Mouse (Mus musculus): ENCODE results near the gene Smco3. TPM values are rescaled to one million over a fixed set of nuclear protein-coding genes. Genes with fewer than 3 reads are reported as not detected.

The Smco3 gene
- total RNA-seq, 4 experiments from 2014 or later, result 7.3 to 13.2 (median 10.2) TPM

DNA sequence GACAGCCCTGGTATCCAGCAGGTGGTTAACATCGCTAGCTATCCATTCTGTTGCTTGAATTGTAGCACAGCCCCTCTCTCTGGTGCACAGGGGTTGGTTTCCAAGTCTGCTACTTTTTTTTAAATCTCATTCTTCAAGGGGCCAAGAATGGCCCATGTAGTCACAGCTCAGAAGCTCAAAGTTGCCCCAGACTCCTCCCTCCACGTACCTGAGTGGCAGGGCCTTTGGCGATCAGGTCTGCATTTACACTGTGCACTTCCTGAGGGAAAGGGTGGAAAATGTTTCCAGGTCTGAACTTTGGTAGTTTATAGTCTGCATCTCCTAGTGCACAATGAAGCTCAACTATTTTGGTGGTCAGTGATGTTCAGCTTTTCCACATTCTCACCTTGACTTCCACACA lies 12.0 kb upstream of the Smco3 start:
- no peak for DNase-seq (ENCODE audit: low spot score in 2 of 2)

DNA sequence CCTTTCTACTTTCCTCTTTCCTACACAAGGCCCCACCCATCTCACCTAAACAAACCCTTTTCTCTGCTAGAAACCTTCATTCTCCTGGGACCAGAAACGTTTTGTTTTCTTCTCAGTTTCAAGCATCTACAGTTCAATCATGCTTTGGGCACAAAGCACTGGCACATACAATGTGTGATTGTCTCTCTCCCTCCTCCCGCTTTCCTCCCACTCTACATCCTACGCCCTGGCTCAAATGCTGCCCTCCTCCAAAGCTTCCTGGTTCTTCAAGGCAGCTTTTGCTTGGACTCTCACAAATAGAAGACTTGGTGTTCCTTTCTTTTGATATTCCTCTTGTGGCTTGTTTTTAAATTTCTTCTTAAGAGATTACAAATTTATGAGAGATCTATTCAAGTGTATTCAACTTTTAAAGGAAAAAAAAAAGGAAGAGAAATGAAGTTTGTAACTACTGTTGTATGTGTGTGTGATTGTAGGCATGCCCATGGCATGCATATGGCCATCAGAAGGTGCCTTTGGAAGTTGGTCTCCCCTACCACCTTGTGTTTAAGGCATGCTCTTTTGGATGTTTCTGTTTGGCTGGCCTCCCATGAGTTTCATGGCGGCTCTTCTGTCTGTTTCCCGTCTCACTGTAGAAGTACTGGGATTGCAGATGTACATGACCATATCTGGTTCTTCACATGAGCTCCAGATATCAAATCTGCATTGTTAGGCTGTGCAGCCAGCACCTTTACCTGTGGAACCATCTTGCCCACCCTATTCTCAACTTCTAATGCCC lies 10.6 kb upstream of the Smco3 start:
- no peak for DNase-seq (ENCODE audit: low spot score in 2 of 2)

DNA sequence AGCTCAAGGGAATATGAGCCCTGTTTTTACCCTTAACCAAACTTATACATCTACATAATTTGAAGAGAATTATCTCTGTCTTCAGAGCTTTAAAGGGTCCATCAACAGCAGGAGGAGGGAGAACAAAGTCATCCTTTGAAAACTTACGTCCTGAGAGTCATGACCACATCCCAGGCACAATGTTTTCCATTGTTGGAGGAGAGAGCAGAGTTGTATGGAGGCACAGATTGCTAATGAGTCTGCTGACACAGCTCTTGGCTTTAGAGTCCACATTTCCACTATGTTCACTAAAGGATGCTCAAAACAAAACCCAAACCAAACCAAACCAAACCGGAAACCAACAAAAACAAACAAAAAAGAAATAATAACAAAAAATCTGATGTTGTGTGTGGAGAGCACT lies 9.7 kb upstream of the Smco3 start:
- DNase-seq (ENCODE audit: low spot score in 2 of 2), result no peak

DNA sequence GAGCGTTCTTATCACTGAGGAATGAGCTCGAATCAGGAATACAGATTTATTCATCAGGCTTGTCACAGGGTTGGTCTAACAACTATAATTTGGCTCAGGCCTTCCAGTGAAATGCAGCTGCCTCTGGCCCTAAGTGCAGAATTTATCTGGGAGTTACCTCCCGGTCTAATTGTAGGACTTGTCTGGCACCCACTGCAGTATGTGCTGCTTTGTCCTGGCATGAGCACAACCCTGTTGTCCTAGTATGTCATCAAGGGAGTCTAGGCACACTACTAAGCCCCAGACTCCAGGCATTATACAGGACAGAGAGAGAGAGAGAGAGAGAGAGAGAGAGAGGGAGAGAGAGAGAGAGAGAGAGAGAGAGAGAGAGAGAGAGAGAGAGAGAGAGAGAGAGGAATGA lies 2.1 kb upstream of the Smco3 start:
- DNase-seq (ENCODE audit: low spot score in 2 of 2), result no peak

DNA sequence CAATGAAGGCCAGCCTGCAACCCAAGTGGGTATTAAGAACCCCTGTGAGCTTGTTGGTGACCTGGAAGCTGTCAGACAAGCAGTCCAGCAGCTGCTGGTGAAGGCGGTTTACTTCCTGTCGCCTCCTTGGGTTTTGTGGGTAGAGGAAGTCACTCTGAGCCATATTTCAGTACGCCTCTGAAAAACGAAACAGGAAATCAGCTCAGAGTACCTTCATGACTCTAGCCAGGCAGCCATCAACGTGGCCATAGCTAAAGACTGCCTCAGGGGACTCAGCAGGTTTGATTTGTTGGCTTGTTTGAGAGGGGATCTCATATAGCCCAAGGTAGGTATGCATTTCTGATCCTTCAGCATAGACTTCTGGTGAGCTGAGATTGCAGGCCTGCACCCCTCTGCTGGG lies 3.5 kb downstream of the Smco3 start:
- DNase-seq (ENCODE audit: low spot score in 2 of 2), result no peak

DNA sequence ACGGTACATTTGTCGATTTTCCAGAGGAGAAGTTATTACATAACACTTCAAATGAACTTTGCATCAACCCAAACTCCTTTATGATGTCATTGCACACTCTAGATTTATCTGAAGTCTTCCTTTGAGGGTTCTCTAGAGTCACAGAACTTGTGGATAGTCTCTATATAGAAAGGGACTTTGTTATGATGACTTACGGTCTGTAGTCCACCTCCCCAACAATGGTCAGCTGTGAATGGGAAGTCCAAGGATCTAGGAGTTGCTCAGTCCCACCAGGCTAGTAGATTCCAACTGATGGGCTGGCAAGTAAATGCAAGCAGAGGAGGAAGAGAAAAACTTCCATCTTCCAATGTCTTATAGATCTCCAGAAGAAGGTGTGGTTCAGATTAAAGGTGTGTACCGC lies 6.6 kb downstream of the Smco3 start:
- DNase-seq (ENCODE audit: low spot score in 2 of 2), result no peak

DNA sequence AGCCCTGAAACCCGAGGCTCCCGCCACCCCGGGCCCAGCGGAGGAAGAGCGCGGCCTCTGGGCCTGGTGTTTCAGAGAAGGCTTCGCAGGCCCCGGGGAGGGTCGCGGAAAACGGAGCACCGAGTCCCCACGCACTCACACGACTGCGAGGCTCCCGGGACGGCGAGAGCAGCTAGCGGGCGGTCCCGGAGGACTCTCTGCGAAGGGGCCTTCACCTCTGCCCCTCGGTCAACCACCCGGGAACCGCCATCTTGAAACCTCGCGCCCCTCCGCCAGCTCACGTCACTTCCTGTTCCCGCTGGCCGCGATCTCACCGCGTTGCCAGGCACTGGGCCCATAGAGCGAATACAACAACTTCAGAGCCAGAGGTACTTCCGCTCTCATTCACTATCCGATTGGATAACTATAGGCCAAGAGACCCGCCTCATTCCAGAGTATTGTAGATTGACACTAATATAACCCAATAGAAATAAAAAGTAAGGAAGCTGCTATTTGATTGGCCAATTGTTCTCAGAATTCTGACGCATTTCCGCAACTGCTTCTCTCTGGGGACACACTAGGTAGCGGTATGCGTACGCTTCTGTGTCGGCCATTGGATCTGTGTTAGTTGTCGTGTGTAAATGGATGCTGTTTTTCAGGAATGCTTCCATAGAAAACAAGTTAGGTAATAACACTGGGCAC lies 7.2 kb downstream of the Smco3 start, which contains the start of gene Wbp11:
Gene Wbp11, minus strand, starts transcription at position 353 of the 681 bp plus-strand sequence.
- peak; percentile 97 for DNase-seq (ENCODE audit: low spot score in 2 of 2)

DNA sequence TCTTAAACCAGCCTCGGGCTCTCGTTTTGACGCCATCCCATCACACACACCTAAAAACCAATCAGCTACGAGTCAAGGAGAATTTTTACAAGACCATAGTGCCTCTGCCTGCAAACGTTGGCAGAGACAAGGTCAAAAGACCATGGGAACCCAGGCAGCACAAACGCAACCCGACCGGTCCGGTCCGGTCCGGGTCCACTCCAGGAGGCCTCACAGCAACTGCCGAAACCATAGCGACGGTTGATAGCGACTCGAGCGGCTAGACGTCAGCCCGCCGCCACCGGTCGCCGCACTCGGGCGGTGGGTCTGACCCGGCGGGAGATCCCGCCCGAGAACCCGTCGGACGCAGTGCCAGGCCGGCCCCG lies 7.8 kb downstream of the Smco3 start, which contains the start of gene BC049715:
Gene BC049715, plus strand, starts transcription at position 111 of the 365 bp plus-strand sequence.
- no peak for DNase-seq (ENCODE audit: low spot score in 2 of 2)

DNA sequence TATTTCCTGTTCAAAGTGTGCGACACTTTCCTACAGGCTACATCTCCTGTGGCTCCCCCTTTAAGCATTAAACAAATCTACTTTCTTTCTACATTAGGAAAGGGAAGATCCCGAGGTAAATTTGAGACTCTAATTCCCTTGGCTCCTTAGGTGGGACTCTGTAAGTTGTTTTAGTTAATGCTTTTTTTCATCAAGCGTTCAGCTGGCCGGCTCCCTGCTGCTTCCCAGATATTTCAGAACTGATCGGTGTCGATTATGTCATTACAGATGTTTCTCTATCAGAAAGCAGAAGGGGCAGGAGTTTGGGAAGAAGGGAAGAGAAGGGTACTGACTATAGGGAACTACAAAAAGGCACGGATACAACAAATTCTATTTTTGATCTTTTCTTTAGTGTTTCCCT lies 8.1 kb downstream of the Smco3 start:
- DNase-seq (ENCODE audit: low spot score in 2 of 2), result no peak

DNA sequence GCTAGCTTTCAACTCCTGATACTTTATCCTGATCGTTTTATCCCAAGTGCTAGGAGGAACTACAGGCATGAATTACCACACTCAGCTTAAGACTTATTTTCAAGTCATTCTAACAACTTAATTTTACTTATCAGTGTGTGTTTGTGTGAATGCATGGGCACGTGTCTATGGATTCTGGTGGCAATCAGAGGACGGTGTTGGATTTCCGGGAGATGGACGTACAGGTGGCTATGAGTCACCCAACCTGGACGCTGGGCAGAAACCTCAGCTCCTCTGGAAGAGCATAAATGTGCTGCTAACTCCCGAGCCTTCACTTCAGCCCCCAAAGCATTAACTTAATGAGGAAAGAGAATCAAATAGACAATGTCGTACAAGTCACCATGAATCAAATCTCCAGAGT lies 10.3 kb downstream of the Smco3 start:
- no peak for DNase-seq (ENCODE audit: low spot score in 2 of 2)

DNA sequence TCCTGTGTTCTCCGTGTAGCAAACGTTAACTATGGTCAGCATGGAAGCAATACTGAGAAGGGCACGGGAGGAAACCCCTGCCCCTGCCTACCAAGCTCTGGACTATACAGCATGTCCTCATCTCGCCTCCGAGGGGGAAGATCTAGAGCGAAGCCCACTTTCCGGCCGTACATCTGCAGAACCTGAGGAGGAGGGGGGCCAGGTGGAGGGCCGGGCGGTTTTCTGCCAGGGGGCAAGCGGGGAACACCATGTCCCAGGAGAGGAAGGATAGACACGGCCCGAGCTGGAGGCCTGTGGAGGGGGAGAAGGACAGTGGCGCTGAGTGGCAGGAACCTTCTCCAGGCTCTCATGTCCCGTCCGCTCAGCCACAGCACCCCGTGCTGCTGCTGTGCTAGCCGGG lies 14.2 kb downstream of the Smco3 start:
- no peak for DNase-seq (ENCODE audit: low spot score in 2 of 2)

DNA sequence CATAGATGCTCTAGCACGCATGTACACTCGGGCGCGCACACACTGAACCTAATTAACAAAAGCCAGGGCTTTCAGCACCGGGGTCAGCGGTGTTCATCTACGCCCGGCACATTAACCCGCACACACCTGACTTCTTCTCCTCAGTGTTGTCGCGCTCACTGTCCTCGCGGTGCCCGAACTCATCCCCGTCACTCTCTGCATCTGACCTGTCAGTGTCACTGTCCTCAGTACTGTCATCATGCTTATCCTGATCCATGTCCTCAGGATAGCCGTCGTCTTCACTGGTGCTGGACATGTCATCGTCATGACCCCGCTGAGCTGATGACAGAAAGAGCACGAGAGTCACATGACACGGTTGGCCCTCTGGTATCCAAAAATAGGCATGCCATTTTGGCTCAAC lies 14.9 kb downstream of the Smco3 start:
- DNase-seq (ENCODE audit: low spot score in 2 of 2), result no peak

DNA sequence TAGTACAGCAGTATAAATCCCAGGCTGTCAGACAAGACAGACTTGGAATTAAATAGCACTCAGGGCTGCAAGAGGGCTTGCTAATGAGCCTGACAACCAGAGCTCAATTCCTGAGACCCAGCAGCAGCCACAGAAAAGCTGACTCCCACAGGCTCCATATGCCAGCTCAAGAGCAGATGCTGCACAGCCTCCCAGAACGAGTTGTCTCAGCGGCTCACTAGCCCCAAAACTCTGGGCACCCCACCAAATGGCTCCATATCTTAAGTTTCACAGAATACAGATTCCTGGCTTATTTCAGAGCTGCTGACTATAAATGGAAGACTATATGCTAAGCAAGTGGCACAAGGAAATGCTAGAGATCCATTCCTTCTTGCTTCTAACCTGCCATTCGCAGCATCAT lies 17.7 kb downstream of the Smco3 start:
- peak; percentile 90 to 92 for DNase-seq (ENCODE audit: low spot score in 2 of 2)

DNA sequence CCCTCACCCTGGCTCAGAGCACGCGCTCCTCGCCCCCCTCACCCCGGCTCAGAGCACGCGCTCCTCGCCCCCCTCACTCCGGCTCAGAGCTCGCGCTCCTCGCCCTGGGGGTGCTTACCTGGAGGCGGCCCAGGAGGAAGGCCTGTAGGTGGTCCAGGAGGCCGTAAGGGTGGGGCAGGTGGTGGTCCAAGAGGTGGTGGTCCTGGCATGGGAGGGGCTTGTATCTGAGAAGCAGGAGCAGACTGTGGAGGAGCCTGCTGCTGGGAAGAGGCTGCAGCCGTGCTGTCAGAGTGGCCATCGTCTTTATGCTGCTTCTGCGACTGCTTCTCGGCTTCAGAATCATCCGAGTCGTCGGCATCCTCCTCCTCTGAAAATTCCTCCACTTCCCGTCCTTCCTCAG lies 18.4 kb downstream of the Smco3 start:
- DNase-seq (ENCODE audit: low spot score in 2 of 2), result no peak

DNA sequence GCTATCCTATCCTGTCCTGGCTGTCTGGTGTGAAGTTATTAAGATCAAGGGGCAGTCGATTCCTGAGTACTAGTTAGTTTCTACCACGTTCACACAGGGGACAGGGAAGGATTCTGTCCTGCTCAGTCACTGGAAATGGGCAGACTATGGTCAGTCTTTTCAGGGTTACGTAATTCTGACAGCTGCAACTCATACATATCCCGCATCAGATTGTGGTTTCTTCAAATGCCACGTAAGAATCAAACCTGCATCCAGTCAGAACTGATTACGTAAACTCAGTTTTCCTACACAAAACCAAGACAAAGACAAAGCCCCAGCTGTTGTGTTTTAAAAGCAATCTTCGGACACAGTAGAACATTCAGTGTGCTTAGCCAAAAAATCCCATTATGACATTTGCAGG lies 19.9 kb downstream of the Smco3 start:
- no peak for DNase-seq (ENCODE audit: low spot score in 2 of 2)

DNA sequence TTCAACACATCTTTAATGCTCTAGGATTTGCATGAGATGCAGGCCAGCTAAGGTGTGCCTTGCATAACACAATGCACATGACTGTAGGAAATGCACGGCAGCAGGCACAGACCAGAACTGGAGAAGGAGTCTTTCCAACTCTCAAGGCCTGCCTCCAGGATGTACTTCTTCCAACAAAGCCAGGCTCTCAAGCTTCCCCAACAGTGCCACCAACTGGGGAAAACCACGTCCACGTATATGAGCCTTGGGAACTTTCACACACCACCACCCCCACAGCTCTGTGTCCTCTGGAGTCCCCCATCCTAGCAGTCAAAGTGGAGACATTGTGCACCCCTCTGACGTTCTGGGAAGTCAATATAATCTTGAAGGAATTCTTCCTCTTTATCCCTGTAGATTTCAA lies 22.1 kb downstream of the Smco3 start:
- no peak for DNase-seq (ENCODE audit: low spot score in 2 of 2)

DNA sequence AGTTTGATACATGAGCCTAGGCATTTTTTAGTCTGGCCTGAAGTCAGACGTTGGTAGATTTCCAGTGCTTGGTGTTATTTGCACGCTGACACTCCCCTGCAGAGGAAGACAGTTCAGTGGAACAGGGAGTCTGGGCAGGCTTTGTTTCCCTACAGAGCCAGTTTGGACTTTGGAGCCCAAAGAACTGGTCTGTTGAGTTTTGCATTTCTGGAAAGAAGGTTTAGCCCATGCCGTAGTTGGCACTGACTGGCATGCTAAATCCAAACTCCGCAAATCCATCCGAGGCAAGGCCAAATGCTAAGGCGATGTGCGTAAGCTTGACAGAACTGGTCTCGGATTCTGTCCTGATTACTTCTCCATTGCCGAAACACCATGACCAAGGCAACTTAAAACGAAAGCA lies 24.1 kb downstream of the Smco3 start:
- DNase-seq (ENCODE audit: low spot score in 2 of 2), result no peak

DNA sequence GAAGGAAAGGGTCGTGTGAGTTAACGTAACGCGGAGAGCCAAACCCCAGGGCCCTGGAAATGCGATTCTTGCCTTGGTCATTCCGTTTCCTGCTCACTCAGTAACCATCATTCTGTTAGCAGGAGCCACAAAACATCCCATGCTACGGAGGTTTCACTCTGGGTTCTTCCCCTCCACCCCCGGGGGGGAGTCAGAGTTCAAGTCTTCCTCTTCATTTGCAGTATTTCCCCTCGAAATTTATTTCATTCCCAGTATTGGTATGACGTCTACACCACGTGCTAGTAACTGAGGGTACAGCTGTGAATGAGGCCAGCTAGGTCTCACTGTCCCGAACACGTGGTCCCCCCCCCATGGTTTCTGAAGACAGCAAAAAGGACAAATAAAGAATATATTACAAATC lies 25.6 kb downstream of the Smco3 start:
- no peak for DNase-seq (ENCODE audit: low spot score in 2 of 2)

DNA sequence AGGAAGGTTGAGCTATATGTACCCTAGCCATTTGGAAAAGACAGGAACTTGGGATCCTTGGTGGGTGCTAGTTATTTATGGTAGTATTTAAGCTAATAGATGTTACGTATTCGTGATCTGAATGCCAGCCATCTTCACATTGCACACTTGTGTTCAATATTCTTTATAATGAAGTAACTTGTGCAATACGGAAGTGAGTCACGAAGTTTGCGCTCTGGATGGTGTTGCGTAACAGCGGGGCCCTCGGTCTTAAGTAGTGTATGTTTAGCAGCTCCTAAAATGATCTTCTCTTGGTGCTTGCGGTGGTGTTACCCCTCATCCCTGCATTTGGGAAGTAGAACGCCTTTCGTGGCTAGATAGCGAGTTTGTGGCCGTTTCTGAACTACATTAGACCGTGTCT lies 26.2 kb downstream of the Smco3 start:
- DNase-seq (ENCODE audit: low spot score in 2 of 2), result no peak

DNA sequence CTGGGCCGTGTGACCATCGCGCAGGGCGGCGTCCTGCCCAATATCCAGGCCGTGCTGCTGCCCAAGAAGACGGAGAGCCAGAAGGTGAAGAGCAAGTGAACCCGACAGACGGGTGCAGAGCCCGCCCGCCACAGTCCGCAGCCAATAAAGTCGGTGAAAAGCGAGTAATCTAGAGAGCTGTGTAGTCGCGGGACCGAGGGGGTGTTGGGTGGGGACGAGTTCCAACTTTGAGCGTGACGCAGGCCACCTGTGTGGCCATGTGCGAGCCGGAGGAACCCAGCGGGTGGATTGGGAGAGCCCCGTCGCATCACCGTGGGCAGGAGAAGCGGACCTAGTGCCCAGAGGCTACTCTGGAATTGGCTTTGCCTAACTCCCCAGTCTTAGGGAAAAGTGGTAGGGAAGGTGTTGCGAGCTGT lies 26.6 kb downstream of the Smco3 start:
- DNase-seq (ENCODE audit: low spot score in 2 of 2), result no peak

DNA sequence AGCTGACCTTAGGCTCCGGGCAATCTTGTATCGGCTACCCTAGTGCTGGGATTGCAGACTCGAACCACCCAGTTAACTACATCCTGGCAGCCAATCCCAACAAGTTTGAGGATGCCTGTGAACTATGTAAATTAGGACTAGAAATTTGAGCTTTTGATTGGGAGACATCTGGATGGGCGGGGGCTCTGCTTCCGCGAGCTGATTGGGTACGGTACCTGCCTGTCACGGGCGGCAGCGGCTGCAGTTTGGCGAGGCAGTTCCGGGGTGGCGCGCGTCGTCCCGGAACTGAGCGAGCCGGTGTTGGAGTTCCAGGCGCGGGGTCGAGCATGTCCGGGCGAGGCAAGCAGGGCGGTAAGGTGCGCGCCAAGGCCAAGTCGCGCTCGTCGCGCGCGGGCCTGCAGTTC lies 27.2 kb downstream of the Smco3 start, which contains the start of gene H2afj:
Gene H2afj, plus strand, starts transcription at position 231 of the 404 bp plus-strand sequence.
- DNase-seq (ENCODE audit: low spot score in 2 of 2), result peak; percentile 97 to 99

DNA sequence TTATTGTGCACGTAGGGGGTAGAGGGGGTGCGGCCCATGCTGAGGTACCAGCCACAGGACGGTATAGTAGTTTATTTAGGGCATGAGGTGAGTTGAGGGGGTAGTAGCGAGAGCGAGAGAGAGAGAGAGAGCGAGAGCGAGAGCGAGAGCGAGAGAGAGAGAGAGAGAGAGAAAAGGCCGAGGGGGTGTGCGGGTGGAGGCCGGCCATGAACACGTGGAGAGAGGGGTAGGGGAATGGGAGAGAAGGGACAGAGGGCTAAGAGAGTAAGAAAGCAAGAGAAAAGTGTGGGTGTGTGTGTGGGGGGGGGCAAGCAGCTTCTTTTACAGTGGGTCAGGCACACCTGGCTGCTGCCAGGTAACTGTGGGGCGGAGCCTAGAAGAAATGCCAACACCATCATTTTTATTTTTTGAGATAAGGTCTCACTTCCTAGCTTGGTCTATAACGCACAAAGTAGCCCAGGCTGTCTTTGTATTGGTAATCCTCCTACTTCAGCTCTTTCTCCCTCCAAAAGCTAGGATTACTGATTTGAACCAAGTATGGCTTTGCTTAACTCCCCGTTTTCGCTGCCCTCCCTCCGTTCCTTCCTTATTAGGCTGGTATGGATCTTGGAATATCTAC lies 27.7 kb downstream of the Smco3 start:
- no peak for DNase-seq (ENCODE audit: low spot score in 2 of 2)

DNA sequence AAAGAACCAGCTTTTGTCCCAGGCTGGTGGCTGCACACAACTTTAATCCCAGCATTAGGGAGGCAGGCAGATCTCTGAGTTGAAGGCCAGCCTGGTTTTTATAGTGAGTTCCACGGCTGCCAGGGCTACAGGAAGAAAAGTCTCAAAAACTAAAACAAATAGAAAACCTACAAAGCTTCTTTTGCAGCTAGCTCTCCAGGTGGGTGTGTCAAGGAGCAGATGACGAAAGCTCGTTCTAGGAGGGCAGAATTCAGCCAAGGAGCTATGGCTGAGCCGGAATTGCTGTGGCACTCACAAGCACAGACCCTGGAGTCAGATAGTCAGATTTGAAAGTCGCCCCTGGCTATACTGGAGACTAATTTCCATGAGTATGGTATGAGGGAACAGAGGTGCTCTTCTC lies 28.4 kb downstream of the Smco3 start:
- DNase-seq (ENCODE audit: low spot score in 2 of 2), result no peak

Data from layer of hippocampus, adult 8-10 months (tissue).